Mouse (Mus musculus): ENCODE data around the gene Acot3.
"Not testable (repeated sequence)": the region's sequence is repeated elsewhere in the genome, so short reads cannot be mapped to it uniquely, and the experiment has no call there.

DNA sequence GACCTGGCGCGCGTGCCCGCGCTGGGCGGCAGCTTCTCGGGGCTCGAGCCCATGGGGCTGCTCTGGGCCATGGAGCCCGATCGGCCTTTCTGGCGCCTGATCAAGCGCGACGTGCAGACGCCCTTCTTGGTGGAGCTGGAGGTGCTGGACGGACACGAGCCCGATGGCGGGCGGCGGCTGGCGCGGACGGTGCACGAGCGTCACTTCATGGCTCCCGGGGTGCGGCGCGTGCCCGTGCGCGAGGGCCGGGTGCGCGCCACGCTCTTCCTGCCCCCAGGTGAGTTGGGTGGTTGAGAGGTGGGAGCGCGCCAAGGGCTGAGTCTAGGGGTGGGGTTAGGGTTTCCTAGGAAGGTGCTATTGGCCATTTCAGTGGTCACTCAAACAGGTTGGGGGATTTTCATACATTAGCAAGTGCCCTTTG is 13.2 kb upstream of the Acot3 start, which contains the start of gene Gm49366:
- not testable (repeated sequence) for TF ChIP-seq CTCF (IDR thresholded peaks at IDR 0.05; ENCODE audit: extremely low read depth, insufficient read length, insufficient replicate concordance, low read depth, low read length); POLR2A (IDR thresholded peaks at IDR 0.05; ENCODE audit: low read depth, low read length)
